Mouse (Mus musculus) ES-E14 (cell line): ENCODE results near the gene Mpeg1.

Source experiments
- CHD2 ChIP-seq: IDR thresholded peaks from 2 replicates; pipeline ENCODE4 v1.6.1; 2014; ENCODE audit warnings: mild to moderate bottlenecking, low read depth, low read length, inconsistent platforms
- HCFC1 ChIP-seq: IDR thresholded peaks from 2 replicates; pipeline ENCODE4 v1.6.1; 2012; ENCODE audit warnings: low read length, inconsistent platforms, borderline replicate concordance; ENCODE audit not compliant: insufficient read depth
- ZC3H11A ChIP-seq: IDR thresholded peaks from 2 replicates; pipeline ENCODE4 v1.6.1; 2012; ENCODE audit warnings: low read depth, mild to moderate bottlenecking, inconsistent platforms, low read length, borderline replicate concordance

DNA sequence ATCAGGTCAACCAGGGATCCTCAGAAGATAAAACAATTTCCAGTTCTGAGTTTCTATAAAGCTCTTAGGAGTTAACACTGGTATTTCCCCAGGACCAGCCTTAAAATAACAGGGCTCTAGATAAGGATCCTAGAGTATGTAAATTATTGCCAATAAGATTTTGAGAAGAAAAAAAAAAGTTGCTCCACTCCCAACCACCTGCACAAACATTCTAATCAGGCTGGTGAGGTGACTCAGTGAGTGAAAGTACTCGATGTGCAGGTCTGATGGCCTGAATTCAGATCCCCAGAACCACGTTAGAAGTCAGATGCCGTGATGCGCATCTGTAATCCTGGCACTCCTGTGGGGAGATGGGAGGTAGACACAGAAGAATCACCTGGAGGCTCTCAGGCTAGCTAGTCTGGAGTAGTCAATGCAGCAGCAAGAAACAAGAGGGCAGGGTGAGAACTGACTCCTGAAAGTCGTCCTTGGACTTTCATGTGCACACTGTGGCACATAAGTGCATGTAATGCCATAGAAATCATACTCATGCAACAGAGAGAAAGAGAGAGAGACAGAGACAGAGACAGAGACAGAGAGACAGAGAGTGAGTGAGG lies 11.9 kb downstream of the Mpeg1 start:
- no peak for TF ChIP-seq CHD2
- no peak for TF ChIP-seq HCFC1
- TF ChIP-seq ZC3H11A = no peak
